Mouse (Mus musculus) kidney, embryonic 14.5 days (tissue): ENCODE measurements at regions not wholly inside any gene's neighbourhood (a gene's known extent, or its start where the extent isn't known, plus 50 kb on each side); places are given as distances from the start of the nearest gene placed in this dataset.
A peak's percentile ranks its signal among the peaks of the same experiment; 100 is the strongest.

Experiments used
- ATAC-seq: fragments of 200-750 bp; cut with Nextera tagmentation; 2 replicates; pipeline ENCODE4 v1.8.0; 2017; ENCODE audit warnings: moderate number of reproducible peaks, mild to moderate bottlenecking, moderate TSS enrichment, moderate library complexity; ENCODE audit not compliant: low FRiP score, low TSS enrichment
- H3K27ac ChIP-seq: fragments of 300-500 bp; sonication (generic); 2 replicates; pipeline ENCODE4 v1.5.1; 2014; ENCODE audit warnings: low read depth, mild to moderate bottlenecking, low read length, moderate library complexity, mixed read lengths
- H3K27me3 ChIP-seq: fragments of 300-500 bp; sonication (generic); 2 replicates; pipeline ENCODE4 v1.6.1; 2014; ENCODE audit warnings: mild to moderate bottlenecking, low read length; ENCODE audit not compliant: control insufficient read depth, insufficient read depth
- H3K36me3 ChIP-seq: fragments of 300-500 bp; sonication (generic); 2 replicates; pipeline ENCODE4 v1.6.1; 2014; ENCODE audit warnings: low read length, mixed read lengths; ENCODE audit not compliant: control insufficient read depth, insufficient read depth
- H3K4me1 ChIP-seq: fragments of 300-500 bp; sonication (generic); 2 replicates; pipeline ENCODE4 v1.6.1; 2014; ENCODE audit warnings: low read length, mixed read lengths; ENCODE audit not compliant: control insufficient read depth, insufficient read depth
- H3K4me2 ChIP-seq: fragments of 300-500 bp; sonication (generic); replicated peaks from 2 replicates; pipeline ENCODE4 v1.6.1; 2014; ENCODE audit warnings: low read depth, mild to moderate bottlenecking, low read length
- H3K4me3 ChIP-seq: fragments of 300-500 bp; sonication (generic); 2 replicates; pipeline ENCODE4 v1.5.1; 2014; ENCODE audit warnings: mild to moderate bottlenecking, low read length
- H3K9ac ChIP-seq: fragments of 300-500 bp; sonication (generic); 2 replicates; pipeline ENCODE4 v1.6.1; 2014; ENCODE audit warnings: low read depth, mild to moderate bottlenecking, low read length, moderate library complexity
- H3K9me3 ChIP-seq: fragments of 300-500 bp; sonication (generic); 2 replicates; pipeline ENCODE4 v1.6.1; 2016; ENCODE audit warnings: low read length; ENCODE audit not compliant: control insufficient read depth
- WGBS: fragments of 180-500 bp; shearing (Covaris S2); extraction: QIAGEN DNeasy Blood & Tissue Kit; methylation state at CpG from one replicate; pipeline ENCODE4 v1.1.7; 2014; 5-methylcytosine and 5-hydroxymethylcytosine counted together

DNA sequence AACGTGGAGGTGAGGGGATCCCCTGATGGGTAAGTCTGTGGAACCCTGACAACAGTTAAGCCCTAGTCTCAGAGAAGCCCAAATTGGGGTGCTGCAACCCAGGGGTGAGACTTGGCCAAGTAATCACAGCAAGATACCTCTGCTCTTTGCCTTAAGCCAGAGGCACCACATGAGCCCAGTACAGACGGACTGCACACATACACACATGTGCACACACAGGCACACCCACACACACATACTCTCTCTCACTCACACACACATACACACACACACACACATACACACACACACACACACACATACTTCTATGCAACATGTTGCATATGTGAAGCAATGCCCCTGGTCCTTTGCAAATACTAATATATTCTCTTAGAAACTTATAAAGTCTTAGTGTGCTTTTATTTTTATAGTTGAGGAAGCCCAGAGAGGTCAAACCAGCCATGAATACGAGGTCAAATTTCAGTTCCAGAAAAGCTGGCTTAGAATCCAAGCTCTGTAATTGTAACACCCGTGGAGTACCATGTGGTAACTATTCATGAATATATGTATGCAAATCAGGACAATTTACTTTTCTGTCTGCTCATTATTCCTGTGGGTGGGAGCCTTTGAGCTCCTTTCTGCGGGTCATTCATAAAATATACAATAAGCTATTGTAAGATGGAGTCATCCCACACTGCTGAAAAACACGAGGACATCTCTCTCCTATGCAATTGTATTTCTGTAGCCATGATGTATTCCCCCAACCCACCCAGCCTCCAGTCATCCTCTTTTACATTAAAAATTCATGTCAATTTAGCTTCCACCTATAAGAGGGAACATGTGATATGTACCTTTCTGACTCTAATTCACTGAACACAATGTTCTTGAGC, 189.2 kb upstream of the Ipo5 start:
- 71% methylated on average over 6 of the region's 6 CpGs for WGBS

DNA sequence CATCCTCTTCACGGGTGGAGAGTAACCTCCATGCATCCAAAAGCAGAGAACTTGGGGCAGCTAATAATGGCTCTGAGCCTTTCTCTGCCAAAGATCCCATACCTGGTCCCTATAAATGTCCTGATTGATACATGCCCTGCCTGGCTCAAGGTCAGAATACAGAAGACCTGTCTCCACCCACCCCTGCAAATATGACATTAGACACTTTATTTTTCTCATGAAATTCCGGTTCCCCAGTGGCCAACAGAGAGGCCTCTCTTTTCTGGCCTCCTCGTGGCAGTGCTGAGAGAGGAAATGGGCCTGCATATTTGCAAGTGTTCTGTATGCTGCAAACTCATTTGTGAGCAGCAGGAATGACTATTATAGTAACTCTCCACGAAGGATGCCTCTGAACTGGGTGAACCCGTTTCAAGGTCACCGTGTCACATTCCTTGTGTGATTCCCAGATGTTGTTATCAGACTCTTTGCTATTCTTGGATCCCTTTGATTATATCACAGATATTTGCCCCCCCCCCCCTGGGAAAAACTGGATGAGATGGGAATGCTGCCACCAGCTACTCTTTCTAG, 188.4 kb upstream of the Ipo5 start:
- no peak for ATAC-seq

More for the DNA sequence above, 189.2 kb upstream of the Ipo5 start:
- H3K27ac ChIP-seq: no peak overlapping the region
- H3K4me1 ChIP-seq: peaks cover 3% of the 10 kb centered on the region; the same call in 1 of the 2 replicates
- H3K9ac ChIP-seq: no peak overlapping the region
- no peak overlapping the region for H3K4me2 ChIP-seq
- no peaks in the 10 kb centered on the region for H3K36me3 ChIP-seq
- H3K4me3 ChIP-seq: no peak overlapping the region
- peak; percentile 57; the same call in 1 of the 2 replicates for ATAC-seq
- H3K27me3 ChIP-seq: no peaks in the 10 kb centered on the region
- H3K9me3 ChIP-seq: no peaks in the 10 kb centered on the region

DNA sequence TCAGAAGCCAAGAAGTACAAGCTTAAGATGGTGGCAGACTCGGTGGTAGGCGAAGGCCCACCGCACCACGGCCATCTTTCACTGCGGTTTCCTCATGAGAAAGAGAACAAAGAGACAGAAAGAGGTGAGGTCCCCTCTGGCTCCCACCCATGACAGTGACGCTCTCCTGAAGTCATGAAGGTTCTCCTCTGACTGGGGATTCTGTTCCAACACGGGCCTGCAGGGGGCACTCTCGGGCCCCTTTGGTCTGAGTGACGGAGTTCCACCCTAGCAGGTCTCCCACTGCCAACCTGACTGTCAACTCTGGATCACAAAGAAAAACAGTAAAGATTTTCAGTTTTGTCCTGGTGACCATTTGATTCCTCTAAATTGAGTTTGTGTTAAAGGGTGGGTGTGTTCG, 182.9 kb upstream of the Ipo5 start:
- WGBS: 89% methylated on average over 10 of the region's 10 CpGs
- Histone ChIP-seq H3K9me3 (no peaks in the 10 kb centered on the region), H3K36me3 (no peaks in the 10 kb centered on the region)

More for the DNA sequence above, 188.4 kb upstream of the Ipo5 start:
- no peak overlapping the region for H3K9ac ChIP-seq
- H3K4me2 ChIP-seq: no peak overlapping the region
- peaks cover 3% of the 10 kb centered on the region; the same call in 1 of the 2 replicates for H3K4me1 ChIP-seq
- no peaks in the 10 kb centered on the region for H3K27me3 ChIP-seq
- H3K9me3 ChIP-seq: no peaks in the 10 kb centered on the region
- no peak overlapping the region for H3K4me3 ChIP-seq
- H3K27ac ChIP-seq: no peak overlapping the region
- no peaks in the 10 kb centered on the region for H3K36me3 ChIP-seq
- 63% methylated on average over 6 of the region's 6 CpGs for WGBS

DNA sequence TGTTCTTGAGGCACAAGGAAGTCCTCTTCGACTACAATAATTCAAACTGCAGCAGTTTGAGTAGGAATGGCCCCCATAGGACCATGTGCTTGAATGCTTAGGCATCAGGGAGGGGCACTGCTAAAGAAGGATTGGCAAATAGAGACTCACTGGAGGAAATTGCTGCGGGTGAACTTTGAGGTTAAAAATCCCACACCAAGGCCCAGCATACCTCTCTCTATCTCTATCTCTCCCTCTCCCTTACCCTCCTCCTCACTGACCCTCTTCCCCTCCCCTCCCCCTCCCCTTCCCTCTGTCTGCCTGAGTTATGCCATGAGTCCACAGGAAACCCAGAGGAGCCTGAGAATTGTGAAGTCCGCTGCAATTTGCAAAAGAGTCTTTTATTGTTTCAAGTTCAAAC, 180.8 kb upstream of the Ipo5 start:
- Histone ChIP-seq H3K4me2 (no peak overlapping the region), H3K9ac (no peak overlapping the region), H3K27ac (no peak overlapping the region), H3K4me1 (no peaks in the 10 kb centered on the region), H3K9me3 (no peaks in the 10 kb centered on the region), H3K27me3 (no peaks in the 10 kb centered on the region), H3K36me3 (no peaks in the 10 kb centered on the region), H3K4me3 (no peak overlapping the region)
- ATAC-seq: peak; percentile 35; the same call in 1 of the 2 replicates
- 32% methylated on average over 3 of the region's 3 CpGs for WGBS

More for the DNA sequence above, 182.9 kb upstream of the Ipo5 start:
- Histone ChIP-seq H3K4me2 (no peak overlapping the region), H3K4me1 (no peaks in the 10 kb centered on the region), H3K27me3 (no peaks in the 10 kb centered on the region), H3K9ac (no peak overlapping the region), H3K4me3 (no peak overlapping the region), H3K27ac (no peak overlapping the region)
- ATAC-seq: no peak

DNA sequence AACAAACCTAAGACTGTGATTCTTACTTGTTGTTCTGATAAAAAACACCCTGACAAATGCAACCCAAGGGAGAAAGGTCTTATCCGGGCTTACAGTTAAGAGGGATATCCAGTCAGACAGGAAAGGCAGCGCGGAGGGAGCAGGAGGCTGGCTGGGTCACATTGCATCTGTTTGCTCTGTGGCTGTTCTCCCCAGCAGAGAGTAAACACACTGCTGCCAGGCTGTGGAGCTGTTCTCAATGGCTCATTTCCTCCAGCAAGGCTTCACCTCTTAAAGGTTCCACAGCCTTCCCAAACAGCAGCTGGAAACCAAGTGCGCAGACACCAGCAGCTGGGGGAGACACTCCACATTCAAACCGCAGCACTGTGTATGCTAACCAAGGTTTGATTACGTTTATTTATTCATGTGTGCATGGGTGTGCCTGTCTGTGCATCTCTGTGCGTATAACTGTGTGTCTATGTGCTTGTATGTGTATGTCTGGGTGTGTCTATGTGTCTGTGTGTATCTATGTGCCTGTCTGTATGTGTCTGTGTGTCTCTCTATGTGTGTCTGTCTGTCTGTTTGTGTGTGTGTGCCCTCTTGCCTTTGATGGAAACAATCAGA, 179.2 kb upstream of the Ipo5 start:
- WGBS: 55% methylated on average over 7 of the region's 7 CpGs
- no peak overlapping the region for H3K4me3 ChIP-seq
- H3K36me3 ChIP-seq: no peaks in the 10 kb centered on the region
- H3K4me1 ChIP-seq: no peaks in the 10 kb centered on the region
- H3K9me3 ChIP-seq: no peaks in the 10 kb centered on the region
- H3K9ac ChIP-seq: no peak overlapping the region
- H3K27me3 ChIP-seq: no peaks in the 10 kb centered on the region
- ATAC-seq: no peak
- H3K4me2 ChIP-seq: no peak overlapping the region
- H3K27ac ChIP-seq: no peak overlapping the region

DNA sequence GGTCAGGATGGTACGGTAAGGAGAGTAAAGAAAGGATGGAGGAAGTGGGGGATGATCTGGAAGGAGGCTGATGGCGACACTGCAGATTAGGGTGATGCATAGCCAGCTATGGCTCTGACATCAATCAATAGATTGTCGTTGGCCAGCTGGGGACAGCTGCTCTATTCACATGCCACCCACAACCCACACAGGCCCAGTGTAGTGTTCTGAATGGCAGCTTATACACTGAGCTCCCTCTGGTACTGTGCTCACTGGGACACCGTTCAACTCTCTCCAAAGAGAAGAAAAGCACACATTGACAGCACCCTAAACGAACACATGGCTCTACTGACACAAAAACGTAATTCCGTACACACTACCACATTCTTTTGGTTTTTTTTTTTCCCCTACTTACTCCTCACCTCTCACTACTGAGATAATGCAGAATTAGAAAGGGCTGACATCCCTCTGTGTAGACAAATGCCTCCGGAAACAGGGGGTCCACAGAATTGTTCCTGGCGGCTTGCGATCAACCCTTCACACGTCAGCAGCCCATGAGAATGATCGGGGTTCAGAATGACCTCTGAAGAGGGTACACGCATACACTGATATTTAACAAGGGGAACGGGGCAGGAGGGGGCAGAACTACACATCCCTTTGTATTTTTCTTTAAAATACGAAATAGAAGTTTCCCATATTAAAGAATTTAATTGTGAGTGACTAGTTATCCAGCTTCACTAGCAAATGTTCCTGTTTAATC, 178.5 kb upstream of the Ipo5 start:
- WGBS: 79% methylated on average over 15 of the region's 15 CpGs
- H3K9me3 ChIP-seq: no peaks in the 10 kb centered on the region
- H3K27ac ChIP-seq: no peak overlapping the region
- H3K36me3 ChIP-seq: no peaks in the 10 kb centered on the region
- H3K4me1 ChIP-seq: no peaks in the 10 kb centered on the region
- H3K27me3 ChIP-seq: no peaks in the 10 kb centered on the region
- H3K4me3 ChIP-seq: no peak overlapping the region
- no peak for ATAC-seq
- H3K4me2 ChIP-seq: no peak overlapping the region
- H3K9ac ChIP-seq: no peak overlapping the region

DNA sequence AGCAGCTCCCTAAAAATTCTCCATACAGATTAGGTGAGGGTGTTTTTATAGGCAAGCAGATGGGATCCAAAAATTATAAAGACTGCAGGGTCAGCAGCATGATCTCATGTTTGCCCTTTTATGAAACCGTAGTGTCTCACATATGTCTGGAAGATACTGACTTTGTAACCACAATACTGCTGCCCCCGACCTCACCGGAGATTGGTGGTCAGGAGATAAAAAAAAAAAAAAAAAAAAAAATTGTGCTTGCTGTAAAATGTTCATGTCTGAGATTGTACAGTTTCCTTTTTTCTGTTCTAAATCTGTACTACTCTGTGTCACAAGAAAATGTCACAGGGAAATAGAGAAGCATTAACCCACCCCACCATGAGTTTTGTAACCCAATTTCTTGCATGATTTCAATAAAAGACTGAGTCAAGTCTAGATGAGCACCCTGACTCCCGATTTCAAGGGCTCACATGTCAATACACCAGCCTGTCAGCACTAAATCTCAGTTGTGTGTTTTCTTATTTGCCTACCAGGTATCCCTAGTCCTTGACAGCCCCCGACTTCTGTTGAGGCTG, 169.5 kb upstream of the Ipo5 start:
- Histone ChIP-seq H3K9ac (no peak overlapping the region), H3K9me3 (no peaks in the 10 kb centered on the region), H3K4me2 (no peak overlapping the region), H3K4me1 (no peaks in the 10 kb centered on the region), H3K27ac (no peak overlapping the region), H3K27me3 (no peaks in the 10 kb centered on the region), H3K4me3 (no peak overlapping the region), H3K36me3 (no peaks in the 10 kb centered on the region)
- no peak for ATAC-seq
- WGBS: 89% methylated on average over 5 of the region's 5 CpGs

DNA sequence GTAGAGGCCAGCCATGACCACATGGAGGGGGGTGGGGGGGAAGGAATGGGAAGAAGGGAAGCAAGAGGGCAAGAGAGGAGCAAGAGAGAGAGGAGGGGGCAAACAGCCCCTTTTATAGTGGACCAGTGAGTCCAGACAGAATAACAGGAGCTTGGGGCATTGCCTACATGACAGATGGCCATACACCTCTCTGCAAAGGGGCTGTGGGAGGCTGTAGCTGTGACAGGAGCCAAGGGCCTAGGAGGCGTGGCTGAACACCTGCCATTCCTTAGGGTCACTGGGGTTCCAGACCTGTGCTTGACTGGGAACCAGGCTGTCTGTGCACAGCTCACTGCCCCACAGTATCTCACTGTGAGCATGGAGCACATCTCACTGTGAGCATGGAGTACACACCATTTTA, 157.0 kb upstream of the Ipo5 start:
- no peak for ATAC-seq
- Histone ChIP-seq H3K9me3 (no peaks in the 10 kb centered on the region), H3K4me1 (no peaks in the 10 kb centered on the region), H3K27me3 (no peaks in the 10 kb centered on the region), H3K4me3 (no peak overlapping the region), H3K36me3 (no peaks in the 10 kb centered on the region), H3K4me2 (no peak overlapping the region), H3K27ac (no peak overlapping the region), H3K9ac (no peak overlapping the region)
- 81% methylated on average over 1 of the region's 1 CpGs for WGBS
